Mouse (Mus musculus): ENCODE results near the gene Gstm1. TPM values are rescaled to one million over a fixed set of nuclear protein-coding genes. Genes with fewer than 3 reads are reported as not detected.
"Not testable (repeated sequence)": the region's sequence is repeated elsewhere in the genome, so short reads cannot be mapped to it uniquely, and the experiment has no call there.

The Gstm1 gene
- polyA plus RNA-seq, 1 experiment, result 1,426 TPM

GRCm38 (mm10) chr3:108044394-108045140 lies 26.8 kb upstream of the Gstm1 start, which contains the start of gene Gstm4:
Gene Gstm4 (minus strand): TSS chr3:108044894.
- no peaks in the 10 kb centered on the region for H3K4me1 ChIP-seq (ENCODE audit: control insufficient read depth, insufficient read depth, low read length)
- WGBS, result 4% methylated on average over 29 of the region's 29 CpGs
- DNase-seq, result peak; percentile 85
- peak; percentile 79; the same call in 1 of the 2 replicates for TF ChIP-seq POLR2A (IDR thresholded peaks at IDR 0.05; ENCODE audit: borderline replicate concordance, extremely low read depth, low read depth, low read length)
- no peak for TF ChIP-seq CTCF (IDR thresholded peaks at IDR 0.05; ENCODE audit: insufficient read depth, low read length)
- peak within 1 kb of the TSS; percentile 48 for H3K4me3 ChIP-seq (replicated peaks; ENCODE audit: extremely low read depth, low read depth, low read length)

DNA sequence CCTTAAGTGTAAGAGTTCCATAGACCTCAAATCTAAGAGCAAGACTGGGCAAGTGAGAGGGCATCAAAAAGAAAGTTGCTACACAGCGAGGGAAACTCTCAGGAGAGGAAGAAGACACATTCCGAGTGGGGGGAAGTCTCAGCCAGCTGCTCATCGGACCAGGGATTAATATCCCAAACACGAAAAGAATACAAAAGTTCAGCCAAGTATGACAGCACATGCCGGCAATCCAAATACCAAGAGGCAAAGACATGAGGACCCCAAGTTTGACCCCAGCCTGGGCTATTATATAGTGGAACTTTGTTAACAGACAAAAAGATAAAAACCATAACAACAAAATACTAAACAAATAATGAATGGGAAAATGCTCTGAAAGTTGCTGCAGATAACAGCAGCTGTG lies 15.4 kb upstream of the Gstm1 start:
- no peaks in the 10 kb centered on the region for H3K4me1 ChIP-seq (ENCODE audit: control insufficient read depth, insufficient read depth, low read length)
- 54% methylated on average over 5 of the region's 5 CpGs for WGBS
- TF ChIP-seq CTCF (IDR thresholded peaks at IDR 0.05; ENCODE audit: insufficient read depth, low read length) (no peak), POLR2A (IDR thresholded peaks at IDR 0.05; ENCODE audit: borderline replicate concordance, extremely low read depth, low read depth, low read length) (no peak)
- no peak for DNase-seq
- no peak overlapping the region for H3K4me3 ChIP-seq (replicated peaks; ENCODE audit: extremely low read depth, low read depth, low read length)

DNA sequence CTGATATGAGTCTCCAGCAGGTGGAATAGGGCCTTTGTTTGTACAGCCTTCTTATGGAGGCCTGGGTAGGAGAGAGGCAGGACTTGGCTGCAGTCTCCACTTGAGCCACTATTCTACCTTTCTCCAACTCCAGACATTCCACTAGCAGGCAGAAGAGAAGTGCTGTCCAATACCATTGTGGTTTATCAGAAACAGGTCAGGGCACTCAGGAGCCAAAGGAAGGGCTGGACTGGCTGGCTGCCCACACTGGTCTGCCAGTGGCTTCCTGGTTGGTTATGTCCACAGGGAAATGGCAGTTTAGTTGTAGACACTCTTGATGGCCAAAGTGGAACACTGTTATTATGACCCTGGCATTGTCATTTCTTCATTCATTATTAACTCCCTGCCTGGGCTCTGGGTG lies 14.3 kb upstream of the Gstm1 start:
- Histone ChIP-seq H3K4me3 (replicated peaks; ENCODE audit: extremely low read depth, low read depth, low read length) (no peak overlapping the region), H3K4me1 (ENCODE audit: control insufficient read depth, insufficient read depth, low read length) (no peaks in the 10 kb centered on the region)
- DNase-seq, result no peak
- TF ChIP-seq CTCF (IDR thresholded peaks at IDR 0.05; ENCODE audit: insufficient read depth, low read length) (no peak), POLR2A (IDR thresholded peaks at IDR 0.05; ENCODE audit: borderline replicate concordance, extremely low read depth, low read depth, low read length) (no peak)

GRCm38 (mm10) chr3:108028641-108029365 lies 11.0 kb upstream of the Gstm1 start:
- H3K4me3 ChIP-seq (replicated peaks; ENCODE audit: extremely low read depth, low read depth, low read length), result no peak overlapping the region
- no peak for DNase-seq
- H3K4me1 ChIP-seq (ENCODE audit: control insufficient read depth, insufficient read depth, low read length), result no peaks in the 10 kb centered on the region
- WGBS, result 95% methylated on average over 4 of the region's 4 CpGs
- TF ChIP-seq POLR2A (IDR thresholded peaks at IDR 0.05; ENCODE audit: borderline replicate concordance, extremely low read depth, low read depth, low read length) (no peak), CTCF (IDR thresholded peaks at IDR 0.05; ENCODE audit: insufficient read depth, low read length) (no peak)

DNA sequence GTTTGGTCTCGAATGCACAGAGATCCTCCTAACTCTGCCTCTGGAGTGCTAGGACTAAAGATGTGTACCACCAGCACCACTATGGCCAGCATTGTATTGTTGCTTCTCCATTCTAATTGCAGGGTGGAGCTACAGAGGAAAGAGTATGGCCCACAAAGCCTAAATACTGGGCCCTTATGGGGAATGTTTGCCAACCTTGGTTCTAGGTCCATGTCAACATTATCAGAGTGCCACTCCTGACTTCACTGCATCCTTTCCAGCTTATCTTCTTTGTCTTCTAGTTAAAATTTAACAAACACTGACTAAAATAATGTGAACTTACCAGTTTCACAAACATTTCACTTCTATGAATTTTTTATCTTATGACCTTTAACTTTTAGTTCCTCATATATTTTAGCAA lies 8.8 kb upstream of the Gstm1 start:
- 63% methylated on average over 1 of the region's 1 CpGs for WGBS

DNA sequence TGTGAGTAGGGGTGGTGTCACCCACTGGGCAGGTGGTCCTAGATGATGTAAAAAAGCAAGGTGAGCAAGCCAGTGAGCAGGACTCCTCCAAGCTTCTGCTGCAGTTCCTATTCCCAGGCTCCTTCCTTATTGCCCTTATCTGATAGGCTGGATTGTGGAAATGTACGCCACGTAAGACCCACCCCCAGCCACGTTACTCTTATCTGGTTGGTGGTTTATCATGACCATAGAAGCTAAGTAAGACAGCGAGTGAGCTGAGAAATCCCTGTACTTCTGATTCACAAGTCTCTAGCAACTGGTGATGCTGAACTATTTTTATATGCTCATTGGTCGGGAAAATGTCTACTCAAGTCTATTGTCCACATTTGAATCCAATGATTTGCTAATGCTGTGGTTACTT lies 8.3 kb upstream of the Gstm1 start:
- DNase-seq, result no peak
- peaks cover 4% of the 10 kb centered on the region; the same call in 1 of the 2 replicates for H3K4me1 ChIP-seq (ENCODE audit: control insufficient read depth, insufficient read depth, low read length)
- TF ChIP-seq CTCF (IDR thresholded peaks at IDR 0.05; ENCODE audit: insufficient read depth, low read length) (no peak), POLR2A (IDR thresholded peaks at IDR 0.05; ENCODE audit: borderline replicate concordance, extremely low read depth, low read depth, low read length) (no peak)
- H3K4me3 ChIP-seq (replicated peaks; ENCODE audit: extremely low read depth, low read depth, low read length), result no peak overlapping the region
- WGBS, result 61% methylated on average over 5 of the region's 5 CpGs

More for the DNA sequence above, 8.8 kb upstream of the Gstm1 start:
- no peak for DNase-seq
- no peak overlapping the region for H3K4me3 ChIP-seq (replicated peaks; ENCODE audit: extremely low read depth, low read depth, low read length)
- TF ChIP-seq POLR2A (IDR thresholded peaks at IDR 0.05; ENCODE audit: borderline replicate concordance, extremely low read depth, low read depth, low read length), result no peak
- no peak for TF ChIP-seq CTCF (IDR thresholded peaks at IDR 0.05; ENCODE audit: insufficient read depth, low read length)
- H3K4me1 ChIP-seq (ENCODE audit: control insufficient read depth, insufficient read depth, low read length), result peaks cover 4% of the 10 kb centered on the region; the same call in 1 of the 2 replicates

DNA sequence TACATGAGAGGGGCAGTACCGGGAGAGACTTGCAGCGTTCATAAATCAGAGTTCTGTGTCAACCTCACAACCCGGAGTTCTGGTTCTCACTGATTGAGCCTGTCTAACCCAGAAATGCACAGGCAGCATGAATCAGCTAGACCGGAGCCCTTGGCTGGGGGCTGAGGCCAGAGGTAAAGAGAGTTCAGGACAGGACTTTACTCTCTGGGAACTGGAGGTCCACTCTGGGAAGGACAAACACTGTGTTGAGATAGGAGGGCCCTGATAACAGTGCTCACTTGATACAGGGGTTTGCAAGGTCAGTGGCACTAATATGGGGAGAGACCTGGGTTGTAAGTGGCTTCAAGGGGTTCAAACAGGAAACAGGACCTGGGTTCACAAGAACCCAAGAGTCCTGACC lies 7.5 kb upstream of the Gstm1 start:
- WGBS, result 61% methylated on average over 4 of the region's 4 CpGs
- no peak overlapping the region for H3K4me3 ChIP-seq (replicated peaks; ENCODE audit: extremely low read depth, low read depth, low read length)
- TF ChIP-seq CTCF (IDR thresholded peaks at IDR 0.05; ENCODE audit: insufficient read depth, low read length), result no peak
- no peak for TF ChIP-seq POLR2A (IDR thresholded peaks at IDR 0.05; ENCODE audit: borderline replicate concordance, extremely low read depth, low read depth, low read length)
- no peak for DNase-seq
- H3K4me1 ChIP-seq (ENCODE audit: control insufficient read depth, insufficient read depth, low read length), result peaks cover 4% of the 10 kb centered on the region; the same call in 1 of the 2 replicates

DNA sequence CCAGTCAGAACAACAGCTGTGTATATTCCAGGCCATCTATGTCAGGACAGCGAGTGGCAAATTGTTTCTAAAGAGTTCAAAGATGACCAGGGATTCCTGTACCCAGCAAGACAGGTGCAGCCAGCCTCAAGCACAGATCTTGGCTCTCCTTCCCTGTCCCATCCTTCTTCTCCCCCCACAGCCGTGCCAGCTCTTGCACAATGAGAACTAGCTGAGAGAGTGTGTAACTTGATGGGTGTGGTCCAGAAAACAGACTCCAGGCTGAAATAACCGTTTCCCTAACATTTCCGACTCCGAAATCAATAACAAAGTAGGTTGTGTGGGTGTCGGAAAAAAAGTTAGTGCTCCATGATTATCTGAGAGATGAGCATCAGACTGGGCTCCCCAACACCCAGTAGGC lies 4.9 kb upstream of the Gstm1 start:
- TF ChIP-seq POLR2A (IDR thresholded peaks at IDR 0.05; ENCODE audit: borderline replicate concordance, extremely low read depth, low read depth, low read length) (no peak), CTCF (IDR thresholded peaks at IDR 0.05; ENCODE audit: insufficient read depth, low read length) (no peak)
- DNase-seq, result no peak
- WGBS, result 30% methylated on average over 6 of the region's 6 CpGs
- Histone ChIP-seq H3K4me3 (replicated peaks; ENCODE audit: extremely low read depth, low read depth, low read length) (no peak overlapping the region), H3K4me1 (ENCODE audit: control insufficient read depth, insufficient read depth, low read length) (peaks cover 7% of the 10 kb centered on the region)

GRCm38 (mm10) chr3:108020351-108021022 lies 2.7 kb upstream of the Gstm1 start:
- not testable (repeated sequence) for DNase-seq; H3K4me3 ChIP-seq (replicated peaks; ENCODE audit: extremely low read depth, low read depth, low read length)
- H3K4me1 ChIP-seq (ENCODE audit: control insufficient read depth, insufficient read depth, low read length), result peaks cover 16% of the 10 kb centered on the region
- WGBS, result 86% methylated on average over 11 of the region's 11 CpGs

- H3K4me3 ChIP-seq (replicated peaks; ENCODE audit: extremely low read depth, low read depth, low read length); DNase-seq: not testable (repeated sequence)
- 92% methylated on average over 3 of the region's 3 CpGs for whole genome bisulfite sequencing
These were observed 1.5 kb upstream of the Gstm1 start for GRCm38 (mm10) chr3:108019226-108019625.

More at GRCm38 (mm10) chr3:108019226-108019625, 1.5 kb upstream of the Gstm1 start:
- peaks cover 22% of the 10 kb centered on the region for H3K4me1 ChIP-seq (ENCODE audit: control insufficient read depth, insufficient read depth, low read length)
